Mouse (Mus musculus) c-Kit-negative CD71-positive TER-119-positive erythroid progenitor cells, embryonic 14.5 days (primary cell): ENCODE measurements around the gene Scel.

Experiments used
- DNase-seq: peaks from one replicate; pipeline ENCODE4 v3.0.0-alpha.2; 2013; ENCODE audit warnings: low read depth, low spot score

Scel gene

GRCm38 (mm10) chr14:103571598-103572320, 58.6 kb downstream of the Scel start:
- no peak for DNase-seq

DNA sequence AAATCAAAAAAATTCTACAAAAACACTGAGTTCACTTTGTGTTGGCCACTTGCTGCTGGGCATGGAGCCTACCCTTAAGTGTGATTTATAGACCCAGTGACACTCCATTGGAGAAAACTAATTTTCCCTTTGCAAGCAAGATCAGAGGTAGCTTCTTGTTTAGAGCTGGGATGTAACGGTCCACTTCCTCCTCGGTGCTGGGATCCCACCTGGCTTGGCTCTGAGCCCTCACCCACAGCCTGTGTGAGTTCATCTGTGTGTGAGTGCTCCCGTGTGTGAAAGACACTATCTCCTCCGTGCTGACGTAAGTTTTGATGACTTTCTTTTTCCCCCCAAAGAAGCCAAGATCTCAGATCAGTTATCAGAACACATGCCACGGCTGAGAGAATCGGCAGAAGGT, 62.7 kb downstream of the Scel start:
- no peak for DNase-seq

DNA sequence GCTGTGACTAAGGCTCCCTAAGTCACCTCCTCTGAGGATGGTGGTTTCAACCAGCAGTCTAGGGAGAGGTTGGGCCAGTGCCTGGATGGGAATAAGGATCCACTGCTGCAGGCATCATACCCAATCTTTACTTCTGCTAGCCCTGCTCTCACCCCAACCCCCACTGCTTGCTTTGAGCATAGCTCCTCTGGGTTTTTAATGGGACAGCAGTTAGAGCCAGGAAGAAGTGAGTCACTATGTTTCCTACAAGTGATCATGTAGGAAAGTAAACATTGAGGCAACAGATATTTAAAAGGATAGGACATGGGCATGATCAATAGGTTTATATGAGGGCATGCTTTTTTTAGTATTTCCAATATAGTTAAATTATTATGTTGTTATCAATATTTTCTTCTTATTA, 63.9 kb downstream of the Scel start:
- DNase-seq, result no peak

GRCm38 (mm10) chr14:103586662-103587061, 73.5 kb downstream of the Scel start:
- no peak for DNase-seq

DNA sequence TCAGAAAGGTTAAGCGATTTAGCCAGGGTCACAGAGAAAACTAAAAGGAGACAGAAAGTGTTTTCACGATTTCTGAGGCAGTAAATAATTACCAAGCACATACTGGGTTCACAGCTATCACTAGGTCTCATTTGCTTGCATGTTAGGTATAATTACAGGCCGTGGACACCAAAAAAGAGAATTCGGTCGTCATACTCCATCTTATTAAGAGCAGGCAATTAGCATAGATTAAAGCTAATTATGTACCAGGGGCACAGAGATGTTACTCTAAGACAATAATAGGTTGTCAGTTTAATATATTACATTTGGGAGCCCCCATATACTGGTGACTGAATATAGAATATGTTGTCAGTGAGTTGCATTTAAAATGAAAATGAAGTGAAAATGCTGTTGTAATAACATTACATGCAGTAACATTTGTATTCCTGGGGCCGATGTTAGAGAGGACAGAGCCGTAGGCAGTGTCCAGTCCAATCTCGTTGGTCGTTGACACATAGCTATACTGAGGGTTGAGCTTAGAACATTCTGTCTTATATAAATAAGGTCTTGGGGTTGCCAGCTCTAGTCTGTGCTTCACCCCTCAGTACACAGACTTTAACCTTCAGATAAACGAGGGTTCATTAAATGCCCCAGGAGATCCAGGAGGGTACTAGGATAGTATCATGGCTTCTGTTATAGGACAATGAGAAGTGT, 74.2 kb downstream of the Scel start:
- no peak for DNase-seq

GRCm38 (mm10) chr14:103589819-103590218, 76.7 kb downstream of the Scel start:
- DNase-seq, result no peak

GRCm38 (mm10) chr14:103595870-103596269, 82.7 kb downstream of the Scel start:
- no peak for DNase-seq

- no peak for DNase-seq
Observed at GRCm38 (mm10) chr14:103608063-103608462, 94.9 kb downstream of the Scel start.

- no peak for DNase-seq
Observed at GRCm38 (mm10) chr14:103613573-103614271, 100.6 kb downstream of the Scel start.

GRCm38 (mm10) chr14:103614272-103614587, 101.1 kb downstream of the Scel start:
- no peak for DNase-seq

GRCm38 (mm10) chr14:103619756-103620155, 106.6 kb downstream of the Scel start:
- DNase-seq, result no peak

- no peak for DNase-seq
Observed at GRCm38 (mm10) chr14:103621207-103621606, 108.1 kb downstream of the Scel start.

GRCm38 (mm10) chr14:103626100-103626499, 113.0 kb downstream of the Scel start:
- no peak for DNase-seq

DNA sequence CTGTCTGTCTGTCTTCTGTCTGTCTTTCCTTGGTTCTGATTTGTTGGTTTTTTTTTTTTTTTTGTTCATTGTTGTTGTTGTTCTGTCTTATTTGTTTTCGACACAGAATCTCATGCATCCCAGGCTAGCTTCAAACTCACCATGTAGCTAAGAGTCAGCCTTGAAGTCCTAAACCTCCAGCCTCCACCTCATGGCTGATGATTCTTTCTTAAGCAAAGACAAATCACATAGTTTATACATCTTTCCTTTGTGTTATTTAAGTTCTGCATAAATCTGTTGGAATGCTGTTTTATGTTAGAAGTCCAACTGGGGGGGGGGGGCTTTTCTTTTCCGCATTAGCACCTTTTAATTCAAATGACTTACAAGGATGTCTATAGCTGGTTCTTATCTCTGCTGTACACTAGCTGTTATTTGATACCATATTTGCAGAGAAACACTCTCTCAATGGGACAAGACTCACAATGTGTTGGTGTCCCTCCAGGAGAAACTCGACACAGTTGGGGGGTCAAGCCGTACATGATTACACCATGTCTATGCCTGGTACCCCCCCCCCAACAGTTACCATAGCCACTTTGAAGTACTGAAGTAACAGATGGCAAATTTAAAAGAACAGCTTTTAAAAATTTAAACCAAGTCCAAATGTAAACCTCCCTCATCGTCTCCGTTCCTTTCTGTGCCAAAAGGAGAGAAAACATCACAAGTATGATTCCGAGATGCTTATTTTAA, 116.7 kb downstream of the Scel start:
- no peak for DNase-seq

GRCm38 (mm10) chr14:103630545-103630944, 117.4 kb downstream of the Scel start:
- DNase-seq, result no peak

DNA sequence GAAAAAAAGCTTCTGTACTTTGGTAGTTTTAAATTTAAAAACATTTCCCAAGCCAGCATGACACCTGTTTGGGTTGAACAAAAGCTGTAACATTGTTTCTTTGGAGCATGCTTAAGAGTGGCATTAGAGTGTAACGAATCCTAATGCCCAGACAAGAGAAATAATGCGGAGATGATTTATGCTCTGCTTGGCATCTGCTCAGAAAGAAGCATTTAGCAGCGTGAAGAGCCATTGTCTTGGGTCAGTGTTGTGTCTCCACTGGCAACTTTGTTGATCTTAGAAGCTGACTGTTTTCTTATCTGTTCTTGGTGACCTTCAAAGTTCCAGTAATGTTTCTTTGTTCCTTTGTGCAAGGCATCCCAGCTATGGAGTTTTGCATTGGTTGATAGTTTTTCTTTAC, 130.8 kb downstream of the Scel start:
- no peak for DNase-seq

DNA sequence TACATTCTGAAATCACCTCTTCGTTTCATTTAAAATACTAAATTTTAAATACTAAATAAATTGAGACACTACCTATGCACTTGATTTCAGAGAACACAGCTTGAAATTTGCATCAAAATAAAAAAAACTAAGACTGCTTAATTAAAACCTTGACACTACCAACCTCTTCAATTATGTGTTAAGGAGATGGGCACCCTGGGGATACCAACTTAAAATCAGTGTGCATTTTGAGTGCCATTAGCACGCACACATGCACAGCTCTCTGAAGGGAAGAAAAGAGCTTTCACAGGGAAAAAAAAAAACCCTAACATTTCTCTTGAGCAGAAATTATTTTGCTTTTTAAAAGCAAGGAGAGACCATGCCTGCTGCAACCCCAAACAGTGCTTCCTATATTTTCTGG, 134.8 kb downstream of the Scel start:
- no peak for DNase-seq

DNA sequence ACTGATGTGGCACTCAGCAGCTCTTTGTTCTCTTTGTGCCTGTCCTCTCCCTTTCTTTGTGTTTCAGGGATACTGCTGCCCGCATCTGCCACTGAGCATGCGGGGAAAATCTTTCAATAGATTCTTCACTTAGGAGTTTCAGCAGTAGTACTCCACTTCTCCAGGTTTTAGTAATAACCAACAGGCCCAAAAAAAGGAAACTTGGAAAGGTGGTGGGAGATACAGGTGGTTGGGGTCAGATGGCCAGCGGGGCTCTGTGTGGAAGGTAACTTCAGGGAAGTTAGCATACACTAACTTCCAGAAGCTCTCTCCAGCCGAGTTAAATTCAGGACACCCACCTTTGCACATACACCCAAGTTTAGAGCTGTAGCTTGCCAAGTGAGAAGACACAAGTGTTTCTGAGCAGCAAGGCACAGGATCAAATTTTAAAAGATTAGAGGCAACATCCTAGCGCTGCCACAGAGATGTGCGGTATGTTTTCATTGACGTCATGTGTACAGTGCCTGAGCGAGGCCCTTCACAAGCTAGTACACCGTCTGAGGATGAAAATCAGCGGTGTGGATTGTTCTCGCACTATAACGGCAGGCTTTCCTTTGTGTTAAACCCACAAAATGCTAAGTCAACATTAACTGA, 135.6 kb downstream of the Scel start:
- DNase-seq, result no peak

DNA sequence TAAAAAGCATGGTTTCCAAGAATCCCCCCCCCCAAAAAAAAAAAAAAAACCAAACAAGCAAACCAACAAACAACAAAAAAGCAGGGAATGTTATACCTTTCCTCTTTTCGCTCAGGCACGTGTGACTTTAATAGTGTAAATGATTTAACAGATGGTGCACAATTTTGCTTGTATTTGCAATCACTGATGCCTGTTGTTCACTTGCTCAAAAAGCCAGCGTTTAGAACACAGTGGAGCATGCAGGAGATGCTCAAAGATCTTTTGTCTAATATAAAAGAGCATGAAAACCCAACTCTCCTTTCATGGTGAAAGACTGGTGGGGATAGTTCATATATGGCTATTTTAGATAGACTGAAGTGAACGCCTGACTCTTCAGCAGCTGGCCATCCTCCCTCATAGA, 136.2 kb downstream of the Scel start:
- DNase-seq, result no peak

DNA sequence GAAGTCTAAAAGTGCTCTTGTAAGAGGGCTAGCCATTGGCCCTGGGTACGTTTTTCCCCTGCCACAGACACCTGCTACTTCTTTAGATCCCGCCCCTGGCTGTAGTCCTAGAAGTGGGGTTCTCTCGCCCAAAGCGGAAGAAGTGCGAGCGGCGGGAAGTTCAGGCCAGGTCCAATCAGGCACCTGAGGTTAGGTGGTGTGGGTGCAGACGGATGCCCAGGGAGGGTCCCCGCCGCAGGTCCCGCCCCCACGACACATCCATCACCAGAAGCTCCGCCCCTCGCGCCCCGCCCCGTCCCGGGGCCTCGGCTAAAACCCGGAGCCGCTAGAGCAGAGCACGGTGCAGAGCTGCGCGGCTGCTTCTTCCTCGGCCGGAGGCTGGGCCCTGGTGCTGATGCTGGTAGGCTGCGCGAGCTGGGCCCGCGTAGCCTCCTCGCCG, 136.8 kb downstream of the Scel start, which contains the start of gene Slain1:
Gene Slain1, plus strand, starts transcription at position 333 of the 439 bp plus-strand sequence.
- DNase-seq, result no peak

- no peak for DNase-seq
Observed at GRCm38 (mm10) chr14:103650413-103651101, 137.4 kb downstream of the Scel start.
